Mouse (Mus musculus) kidney, adult 9 months (tissue): Measurements from ENCODE around the gene Slc17a6.
"Not testable (repeated sequence)": the region's sequence is repeated elsewhere in the genome, so short reads cannot be mapped to it uniquely, and the experiment has no call there.

ENCODE experiments used
- DNase-seq: peaks from one replicate; pipeline ENCODE4 v3.0.0; 2022

The Slc17a6 gene

GRCm38 (mm10) chr7:51694452-51694851 lies 72.6 kb downstream of the Slc17a6 start:
- no peak for DNase-seq

- DNase-seq, result no peak
Measured at GRCm38 (mm10) chr7:51709508-51709907, 87.7 kb downstream of the Slc17a6 start.

- DNase-seq, result not testable (repeated sequence)
Measured at GRCm38 (mm10) chr7:51710346-51710745, 88.5 kb downstream of the Slc17a6 start.

- no peak for DNase-seq
Measured at GRCm38 (mm10) chr7:51715771-51716170, 94.0 kb downstream of the Slc17a6 start.
